Mouse (Mus musculus) heart, postnatal 4 days (tissue): ENCODE results near the gene Krt23. TPM values are rescaled to one million over a fixed set of nuclear protein-coding genes. Genes with fewer than 3 reads are reported as not detected.
A peak's percentile ranks its signal among the peaks of the same experiment; 100 is the strongest.

Experiments
- DNase-seq: peaks from one replicate; pipeline ENCODE4 v3.0.0; 2021
- total RNA-seq, 2 experiments: library from RNA; stranded (reverse); gene quantifications; 2 replicates each; pipeline ENCODE4 v1.2.3; 2021

Gene Krt23
- total RNA-seq, 2 experiments from 2014 or later = not detected

GRCm38 (mm10) chr11:99448769-99449168 lies 44.2 kb downstream of the Krt23 start:
- no peak for DNase-seq

DNA sequence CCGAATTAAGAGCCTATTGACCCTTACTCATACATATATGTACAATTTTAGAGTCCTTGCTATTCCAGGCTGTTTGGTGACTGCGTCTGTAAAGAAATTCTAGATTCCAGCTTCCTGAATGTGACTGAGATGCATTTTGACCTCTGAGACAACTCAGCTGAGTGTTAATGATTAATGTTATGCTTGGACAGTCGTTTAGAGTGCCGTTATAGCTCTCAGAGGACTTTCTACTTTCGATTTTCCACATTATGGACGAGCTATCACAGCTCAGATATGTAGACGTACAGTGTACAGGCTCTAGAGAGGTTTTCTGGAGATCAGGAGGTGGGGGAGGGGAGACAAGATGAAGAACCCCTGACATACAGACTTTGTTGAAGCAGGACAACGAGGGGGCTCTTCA lies 51.7 kb downstream of the Krt23 start:
- no peak for DNase-seq

DNA sequence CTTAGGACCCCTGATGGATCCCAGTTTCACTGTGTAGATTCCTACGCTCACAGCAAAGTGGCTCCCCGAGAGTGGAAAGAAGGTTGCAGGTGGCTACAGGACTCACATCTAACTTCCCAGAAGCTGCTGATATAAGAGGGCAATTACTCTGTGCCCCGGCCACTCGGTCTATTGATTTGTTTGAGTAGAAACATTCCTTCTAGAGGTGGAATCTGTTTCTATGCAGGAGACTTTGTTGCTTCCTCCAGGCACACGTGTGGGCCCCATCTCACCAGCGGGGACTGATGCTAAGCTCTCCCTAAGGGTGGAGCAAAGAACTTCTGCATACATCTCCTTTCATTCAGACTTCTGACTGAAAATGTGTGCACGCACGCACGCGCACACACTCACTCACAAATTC lies 53.5 kb downstream of the Krt23 start:
- no peak for DNase-seq

- DNase-seq = no peak
Measured at GRCm38 (mm10) chr11:99437972-99438371, 55.0 kb downstream of the Krt23 start, which contains the start of gene Krt20. Gene Krt20, minus strand, starts transcription at chr11:99438150.

DNA sequence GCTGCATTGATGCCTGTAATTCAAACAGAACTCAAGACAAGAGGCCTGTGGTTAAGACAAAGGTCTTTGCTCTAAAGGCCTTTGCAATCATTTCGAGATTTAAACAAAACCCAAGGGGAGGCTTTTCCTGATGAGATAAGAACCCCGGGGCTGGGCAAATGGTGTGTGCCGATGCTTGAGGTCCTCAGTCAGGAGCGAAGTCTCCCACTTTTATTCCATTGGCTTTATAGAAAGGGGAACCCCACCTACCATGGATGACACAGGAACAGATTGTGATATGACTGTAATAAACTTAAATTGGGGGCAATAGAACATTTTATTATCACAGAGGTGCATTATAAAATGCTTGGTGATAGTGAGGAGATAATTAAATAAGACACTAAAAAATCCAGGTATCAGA lies 56.3 kb downstream of the Krt23 start:
- no peak for DNase-seq

DNA sequence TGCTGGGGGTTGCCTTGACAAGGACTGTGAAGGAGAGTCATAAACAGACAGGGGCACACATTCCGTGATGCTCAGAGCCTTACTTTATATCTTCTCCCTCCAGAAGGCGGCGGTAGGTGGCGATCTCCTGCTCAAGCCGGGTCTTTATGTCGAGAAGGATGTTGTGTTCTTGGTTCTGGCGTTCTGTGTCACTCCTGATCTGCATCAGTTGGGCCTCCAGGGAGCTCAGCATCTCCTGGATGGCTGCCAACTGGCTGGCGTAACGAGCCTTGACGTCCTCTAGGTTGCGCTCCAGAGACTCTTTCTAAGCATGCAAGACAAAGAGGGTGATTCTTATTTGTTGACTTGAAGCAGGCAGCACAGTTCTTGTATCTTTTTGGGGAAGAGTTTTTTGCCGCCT lies 62.3 kb downstream of the Krt23 start:
- DNase-seq = peak; percentile 33

Other genes with a start within 250 kb of the Krt23 start
- 1 to 10 TPM; 7.5 to 8.2 TPM for gene Krt222, start 249.1 kb downstream of the Krt23 start, total RNA-seq
- gene Krt24, start 207.9 kb downstream of the Krt23 start, total RNA-seq = not detected
- under 1 TPM; 0.14 to 0.31 TPM for gene Krt25, start 170.2 kb downstream of the Krt23 start, total RNA-seq
- gene Krt26, start 155.2 kb downstream of the Krt23 start, total RNA-seq = not detected
- not detected for gene Krt27, start 142.0 kb downstream of the Krt23 start, total RNA-seq
- gene Krt28, start 118.2 kb downstream of the Krt23 start, total RNA-seq = not detected
- gene Krt10, start 103.8 kb downstream of the Krt23 start, total RNA-seq = 1 to 10 TPM; 8.6 to 9.5 TPM
- gene Krt12, start 70.9 kb downstream of the Krt23 start, total RNA-seq = not detected
- gene Krt20, start 55.0 kb downstream of the Krt23 start, total RNA-seq = under 1 TPM; 0.21 to 0.79 TPM
- gene Krt39, start 28.2 kb upstream of the Krt23 start, total RNA-seq = not detected
- not detected for gene Krt40, start 50.0 kb upstream of the Krt23 start, total RNA-seq
- gene Krtap3-3, start 57.7 kb upstream of the Krt23 start, total RNA-seq = not detected
- not detected for gene Krtap3-2, start 63.7 kb upstream of the Krt23 start, total RNA-seq
- gene Gm11939, start 66.3 kb upstream of the Krt23 start, total RNA-seq = not detected
- gene Krtap3-1, start 73.5 kb upstream of the Krt23 start, total RNA-seq = not detected
- gene Krtap1-5, start 87.9 kb upstream of the Krt23 start, total RNA-seq = not detected
- gene Krtap1-4, start 90.5 kb upstream of the Krt23 start, total RNA-seq = not detected
- not detected for gene Krtap1-3, start 98.2 kb upstream of the Krt23 start, total RNA-seq
- gene Krtap9-3, start 105.0 kb upstream of the Krt23 start, total RNA-seq = not detected
- not detected for gene Gm11938, start 110.2 kb upstream of the Krt23 start, total RNA-seq
- not detected for gene Gm11937, start 117.1 kb upstream of the Krt23 start, total RNA-seq
- not detected for gene Krtap2-4, start 121.7 kb upstream of the Krt23 start, total RNA-seq
- not detected for gene Gm11562, start 127.3 kb upstream of the Krt23 start, total RNA-seq
- gene Krtap4-1, start 135.1 kb upstream of the Krt23 start, total RNA-seq = not detected
- gene Krtap4-2, start 141.9 kb upstream of the Krt23 start, total RNA-seq = not detected
- gene Krtap4-7, start 151.0 kb upstream of the Krt23 start, total RNA-seq = not detected
- gene Gm11555, start 157.1 kb upstream of the Krt23 start, total RNA-seq = not detected
- not detected for gene Gm11563, start 165.8 kb upstream of the Krt23 start, total RNA-seq
- gene Krtap4-6, start 172.8 kb upstream of the Krt23 start, total RNA-seq = not detected
- gene Gm14190, start 197.6 kb upstream of the Krt23 start, total RNA-seq = not detected
- not detected for gene Gm14180, start 241.2 kb upstream of the Krt23 start, total RNA-seq